Mouse (Mus musculus) hindbrain, embryonic 15.5 days (tissue): ENCODE measurements around the gene Acsm3. TPM values are rescaled to one million over a fixed set of nuclear protein-coding genes. Genes with fewer than 3 reads are reported as not detected.

ENCODE experiments used
- ATAC-seq: fragments of 200-750 bp; cut with Nextera tagmentation; 2 replicates; pipeline ENCODE4 v1.8.0; 2017; ENCODE audit warnings: low read depth, moderate number of reproducible peaks, moderate TSS enrichment; ENCODE audit not compliant: low FRiP score
- H3K27ac ChIP-seq: fragments of 300-500 bp; sonication (generic); replicated peaks from 2 replicates; pipeline ENCODE4 v1.5.1; 2015; ENCODE audit warnings: mild to moderate bottlenecking, inconsistent platforms
- H3K27me3 ChIP-seq: fragments of 300-500 bp; sonication (generic); 2 replicates; pipeline ENCODE4 v1.6.1; 2015; ENCODE audit warnings: control low read depth, inconsistent platforms
- H3K36me3 ChIP-seq: fragments of 300-500 bp; sonication (generic); 2 replicates; pipeline ENCODE4 v1.6.1; 2015; ENCODE audit warnings: control low read depth, inconsistent platforms
- H3K4me1 ChIP-seq: fragments of 300-500 bp; sonication (generic); replicated peaks from 2 replicates; pipeline ENCODE4 v1.6.1; 2015; ENCODE audit warnings: control low read depth, inconsistent platforms
- H3K4me2 ChIP-seq: fragments of 300-500 bp; sonication (generic); 2 replicates; pipeline ENCODE4 v1.6.1; 2015; ENCODE audit warnings: moderate library complexity, mild to moderate bottlenecking, inconsistent platforms
- H3K4me3 ChIP-seq: fragments of 300-500 bp; sonication (generic); 2 replicates; pipeline ENCODE4 v1.5.1; 2015; ENCODE audit warnings: mild to moderate bottlenecking, inconsistent platforms
- H3K9ac ChIP-seq: fragments of 300-500 bp; sonication (generic); 2 replicates; pipeline ENCODE4 v1.6.1; 2015; ENCODE audit warnings: inconsistent platforms
- H3K9me3 ChIP-seq: fragments of 300-500 bp; sonication (generic); 2 replicates; pipeline ENCODE4 v1.6.1; 2016; ENCODE audit warnings: control low read depth, inconsistent platforms
- WGBS: fragments of 180-500 bp; shearing (Covaris S2); methylation state at CpG from one replicate; pipeline ENCODE4 v1.1.7; 2015; 5-methylcytosine and 5-hydroxymethylcytosine counted together
- polyA plus RNA-seq: library from polyadenylated mRNA; unstranded; fragments of >200 nt; fragmentation: Nextera tagmentation; extraction: Ambion mirVana; gene quantifications from 2 replicates; pipeline ENCODE4 v1.2.1, GENCODE M21; 2015

The Acsm3 gene
- polyA plus RNA-seq, 1 experiment from 2014 or later = not detected

GRCm38 (mm10) chr7:119800991-119801390 lies 40.3 kb downstream of the Acsm3 start:
- no peak for ATAC-seq
- no peak overlapping the region for H3K4me3 ChIP-seq

GRCm38 (mm10) chr7:119807396-119807795 lies 46.7 kb downstream of the Acsm3 start:
- Histone ChIP-seq H3K4me3 (no peak overlapping the region), H3K4me1 (no peaks in the 10 kb centered on the region), H3K4me2 (no peak overlapping the region), H3K9me3 (no peaks in the 10 kb centered on the region), H3K36me3 (peaks cover 3% of the 10 kb centered on the region; the same call in 1 of the 2 replicates), H3K27ac (no peak overlapping the region), H3K27me3 (no peaks in the 10 kb centered on the region), H3K9ac (no peak overlapping the region)
- no peak for ATAC-seq
- 94% methylated on average over 5 of the region's 5 CpGs for WGBS

More at GRCm38 (mm10) chr7:119800991-119801390, 40.3 kb downstream of the Acsm3 start:
- Histone ChIP-seq H3K36me3 (no peaks in the 10 kb centered on the region), H3K9me3 (no peaks in the 10 kb centered on the region), H3K27ac (no peak overlapping the region), H3K4me1 (no peaks in the 10 kb centered on the region), H3K4me2 (no peak overlapping the region), H3K9ac (no peak overlapping the region), H3K27me3 (no peaks in the 10 kb centered on the region)
- WGBS = 90% methylated on average over 3 of the region's 3 CpGs

GRCm38 (mm10) chr7:119808723-119809122 lies 48.0 kb downstream of the Acsm3 start:
- peaks cover 3% of the 10 kb centered on the region; the same call in 1 of the 2 replicates for H3K36me3 ChIP-seq
- no peak overlapping the region for H3K9ac ChIP-seq
- H3K4me3 ChIP-seq = no peak overlapping the region
- 95% methylated on average over 3 of the region's 3 CpGs for WGBS
- no peaks in the 10 kb centered on the region for H3K27me3 ChIP-seq
- H3K4me2 ChIP-seq = no peak overlapping the region
- H3K9me3 ChIP-seq = no peaks in the 10 kb centered on the region
- no peak overlapping the region for H3K27ac ChIP-seq
- H3K4me1 ChIP-seq = no peaks in the 10 kb centered on the region
- ATAC-seq = no peak

- no peak overlapping the region for H3K4me2 ChIP-seq
- no peaks in the 10 kb centered on the region for H3K27me3 ChIP-seq
- no peaks in the 10 kb centered on the region for H3K9me3 ChIP-seq
- H3K4me3 ChIP-seq = no peak overlapping the region
- ATAC-seq = no peak
- H3K4me1 ChIP-seq = no peaks in the 10 kb centered on the region
- no peak overlapping the region for H3K27ac ChIP-seq
- H3K36me3 ChIP-seq = no peaks in the 10 kb centered on the region
- 94% methylated on average over 1 of the region's 1 CpGs for WGBS
- H3K9ac ChIP-seq = no peak overlapping the region
Measured at GRCm38 (mm10) chr7:119835371-119835770, 74.6 kb downstream of the Acsm3 start.

- H3K4me3 ChIP-seq = no peak overlapping the region
Measured at GRCm38 (mm10) chr7:119835996-119836777, 75.5 kb downstream of the Acsm3 start.

More at GRCm38 (mm10) chr7:119835996-119836777, 75.5 kb downstream of the Acsm3 start:
- 95% methylated on average over 4 of the region's 4 CpGs for WGBS
- Histone ChIP-seq H3K4me1 (no peaks in the 10 kb centered on the region), H3K36me3 (no peaks in the 10 kb centered on the region), H3K27ac (no peak overlapping the region), H3K9me3 (no peaks in the 10 kb centered on the region), H3K9ac (no peak overlapping the region), H3K4me2 (no peak overlapping the region), H3K27me3 (no peaks in the 10 kb centered on the region)
- ATAC-seq = no peak

Other genes with a start within 250 kb of the Acsm3 start
- gene Acsm5, start 241.5 kb upstream of the Acsm3 start, polyA plus RNA-seq = not detected in 2 replicates
- gene Pdilt, start 237.4 kb upstream of the Acsm3 start, polyA plus RNA-seq = 0.22 and 0.38 TPM in 2 replicates
- 0.13 TPM in 1 of 2 replicates, not detected in the other for gene Acsm2, start 206.6 kb upstream of the Acsm3 start, polyA plus RNA-seq
- gene Acsm1, start 153.9 kb upstream of the Acsm3 start, polyA plus RNA-seq = not detected in 2 replicates
- not detected in 2 replicates for gene Acsm4, start 70.9 kb upstream of the Acsm3 start, polyA plus RNA-seq
- gene Thumpd1, start 40.1 kb upstream of the Acsm3 start, polyA plus RNA-seq = 74.5 and 76.4 TPM in 2 replicates
- gene Rexo5, start 33.1 kb downstream of the Acsm3 start, polyA plus RNA-seq = 9.5 and 11.9 TPM in 2 replicates
- gene Eri2, start 33.1 kb downstream of the Acsm3 start, polyA plus RNA-seq = 15.4 and 16.5 TPM in 2 replicates
- gene Lyrm1, start 134.9 kb downstream of the Acsm3 start, polyA plus RNA-seq = 18.9 and 22.7 TPM in 2 replicates
- 17.2 and 19.5 TPM in 2 replicates for gene Dcun1d3, start 135.4 kb downstream of the Acsm3 start, polyA plus RNA-seq